Comparison of ENCODE assay signal across 22 mouse cellular contexts in genomic region chr2:128954186-128954585, GRCm38 (mm10). TPM values are rescaled to one million over a fixed set of nuclear protein-coding genes. Genes with fewer than 3 reads are reported as not detected.
DNase-seq lines count a peak whose midpoint lies in the region; ATAC-seq lines count a peak whose summit lies in the region.
"Had no signal": no experiment of that assay in that cellular context is flagged by ENCODE, and none has a peak within 500 bp of the region (broad histone marks: within the 10 kb centered on the region; RNA-seq: fewer than 3 reads in every experiment).

No protein-coding gene starts in this region.

- no peaks in the 10 kb centered on the region for H3K4me1 ChIP-seq in kidney, embryonic 15.5 days
- H3K4me1 ChIP-seq: embryonic facial prominence, embryonic 13.5 days; embryonic facial prominence, embryonic 15.5 days; forebrain, embryonic 10.5 days; forebrain, embryonic 12.5 days had no signal

- no peak for ATAC-seq in kidney, embryonic 15.5 days (replicated peaks; ENCODE audit: low FRiP score)
- ATAC-seq: forebrain, embryonic 14.5 days had no signal

- H3K36me3 ChIP-seq in kidney, embryonic 15.5 days, result no peaks in the 10 kb centered on the region
- H3K36me3 ChIP-seq: embryonic facial prominence, embryonic 13.5 days; embryonic facial prominence, embryonic 15.5 days; forebrain, embryonic 10.5 days; forebrain, embryonic 12.5 days had no signal

- H3K27ac ChIP-seq in kidney, embryonic 15.5 days, result no peak overlapping the region
- H3K27ac ChIP-seq: embryonic facial prominence, embryonic 13.5 days; embryonic facial prominence, embryonic 15.5 days; forebrain, embryonic 10.5 days; forebrain, embryonic 12.5 days had no signal

- H3K4me2 ChIP-seq in kidney, embryonic 15.5 days, result no peak overlapping the region
- H3K4me2 ChIP-seq: embryonic facial prominence, embryonic 13.5 days; embryonic facial prominence, embryonic 15.5 days; forebrain, embryonic 12.5 days had no signal

- H3K9me3 ChIP-seq in kidney, embryonic 15.5 days (replicated peaks), result no peaks in the 10 kb centered on the region
- H3K9me3 ChIP-seq: embryonic facial prominence, embryonic 13.5 days; embryonic facial prominence, embryonic 15.5 days; forebrain, embryonic 10.5 days; forebrain, embryonic 12.5 days had no signal

- DNase-seq in kidney, adult 9 months, result peak; percentile 65
- no peak for DNase-seq in kidney, adult 8-10 months
- peak; percentile 17 for DNase-seq in kidney, postnatal 14 days
- DNase-seq in kidney, adult 11 months, result no peak
- DNase-seq in kidney, postnatal 36 days, result peak; percentile 37 to 51
- DNase-seq: adrenal gland, adult 2 months; adrenal gland, postnatal 10 days; adrenal gland, postnatal 25 days; cerebellum, adult 11 months; cerebellum, adult 18-20 months; cerebellum, adult 8-10 months; cerebellum, adult 9-11 months; cerebellum, postnatal 14 days; cerebellum, postnatal 36 days; embryo, embryonic 11 days had no signal

- H3K27me3 ChIP-seq in kidney, embryonic 15.5 days, result no peaks in the 10 kb centered on the region
- H3K27me3 ChIP-seq: embryonic facial prominence, embryonic 15.5 days had no signal

- H3K4me3 ChIP-seq in kidney, embryonic 15.5 days (replicated peaks), result no peak overlapping the region
- H3K4me3 ChIP-seq: embryonic facial prominence, embryonic 13.5 days; embryonic facial prominence, embryonic 15.5 days; erythroblast, embryonic 14.5 days; forebrain, embryonic 10.5 days; forebrain, embryonic 12.5 days had no signal

- H3K9ac ChIP-seq in kidney, embryonic 15.5 days, result no peak overlapping the region
- H3K9ac ChIP-seq: embryonic facial prominence, embryonic 13.5 days; embryonic facial prominence, embryonic 15.5 days; forebrain, embryonic 12.5 days had no signal

RNA-seq across cellular contexts. Expression of gene Zc3h8, which starts 10.3 kb away (rescaled TPM):
- polyA plus RNA-seq in kidney, embryonic 15.5 days (2015; fragmentation: Nextera tagmentation; extraction: Ambion mirVana), result 7.2 and 8.3 TPM in 2 replicates
- polyA plus RNA-seq: erythroblast, embryonic 14.5 days had no signal

RNA-seq across cellular contexts. Expression of gene Zc3h6, which starts 13.0 kb away (rescaled TPM):
- 1.2 and 1.7 TPM in 2 replicates for polyA plus RNA-seq in kidney, embryonic 15.5 days (2015; fragmentation: Nextera tagmentation; extraction: Ambion mirVana)

RNA-seq across cellular contexts. Expression of gene Gm10762, which starts 13.3 kb away (rescaled TPM):
- polyA plus RNA-seq in kidney, embryonic 15.5 days (2015; fragmentation: Nextera tagmentation; extraction: Ambion mirVana), result 12.2 and 13.4 TPM in 2 replicates

Comparison
In these comparisons a context has a peak if more than half of its experiments do, and no peak if none do; other contexts are left out.
1. DNase-seq: peak in kidney, adult 9 months (single experiment), kidney, postnatal 14 days (single experiment) and kidney, postnatal 36 days (2 of 2); none in kidney, adult 8-10 months (0 of 2) and kidney, adult 11 months (single experiment).